Comparison of ENCODE assay signal across 25 mouse cellular contexts in the genomic region with DNA sequence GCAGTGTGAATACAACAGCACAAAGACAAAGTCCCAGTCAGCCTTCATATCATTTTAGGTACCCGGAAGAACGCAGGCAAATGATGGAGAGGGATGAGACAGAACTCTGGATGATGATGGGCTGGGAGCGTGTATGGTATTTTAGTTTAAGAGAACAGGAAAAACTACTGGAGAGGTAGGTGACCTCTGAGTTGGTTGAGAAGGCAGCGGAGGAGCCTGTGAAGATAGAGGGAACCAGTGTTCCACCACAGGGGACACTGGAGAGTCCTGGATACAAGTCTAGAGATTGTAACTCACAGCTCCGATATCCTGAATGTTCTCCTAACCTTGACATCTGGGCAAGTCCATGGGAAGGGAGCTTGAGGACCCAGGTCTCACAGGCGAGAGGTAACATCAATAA. TPM values are rescaled to one million over a fixed set of nuclear protein-coding genes. Genes with fewer than 3 reads are reported as not detected.
DNase-seq lines count a peak whose midpoint lies in the region; ATAC-seq lines count a peak whose summit lies in the region.
"Had no signal": no experiment of that assay in that cellular context is flagged by ENCODE, and none has a peak within 500 bp of the region (broad histone marks: within the 10 kb centered on the region; RNA-seq: fewer than 3 reads in every experiment).

No protein-coding gene starts in this region.

- H3K9me3 ChIP-seq in megakaryocyte, embryonic 14.5 days: no peaks in the 10 kb centered on the region
- H3K9me3 ChIP-seq: heart, embryonic 12.5 days; heart, embryonic 15.5 days; hindbrain, embryonic 12.5 days; hindbrain, embryonic 15.5 days had no signal

- H3K27me3 ChIP-seq in megakaryocyte, embryonic 14.5 days (replicated peaks): no peaks in the 10 kb centered on the region
- H3K27me3 ChIP-seq: heart, embryonic 12.5 days; heart, embryonic 15.5 days; hindbrain, embryonic 12.5 days; hindbrain, embryonic 15.5 days had no signal

- peak overlapping the region; percentile 23 for H3K4me3 ChIP-seq in megakaryocyte, embryonic 14.5 days (replicated peaks)
- H3K4me3 ChIP-seq: gastrocnemius, adult 2 months; heart, embryonic 12.5 days; heart, embryonic 15.5 days; hindbrain, embryonic 12.5 days; hindbrain, embryonic 15.5 days had no signal

- H3K36me3 ChIP-seq in megakaryocyte, embryonic 14.5 days (replicated peaks; ENCODE audit: low read length): peaks cover 39% of the 10 kb centered on the region
- H3K36me3 ChIP-seq: heart, embryonic 12.5 days; heart, embryonic 15.5 days; hindbrain, embryonic 12.5 days; hindbrain, embryonic 15.5 days had no signal

- DNase-seq in ES-CJ7 (ENCODE audit: low read depth, low spot score) (peak; percentile 67), ZHBTc4 (ENCODE audit: low read depth, low spot score) (peak; percentile 47)
- DNase-seq in kidney, postnatal 25 days: no peak
- DNase-seq in cerebellum, postnatal 10 days: no peak
- no peak for DNase-seq in layer of hippocampus, postnatal 36 days
- DNase-seq: adrenal gland, adult 2 months; adrenal gland, postnatal 14 days; B cell, adult 2 months; cerebellum, adult 11 months; cerebellum, adult 8-10 months; cerebellum, postnatal 14 days; forebrain, postnatal 0 days; gastrocnemius, adult 2 months; gastrocnemius, postnatal 25 days; heart, adult 18-20 months; heart, postnatal 10 days; heart, postnatal 4 days; kidney, adult 18-20 months had no signal

- peaks cover 76% of the 10 kb centered on the region for H3K4me1 ChIP-seq in megakaryocyte, embryonic 14.5 days

- ATAC-seq in megakaryocyte, adult 5-6 weeks (ENCODE audit: poor library complexity, severe bottlenecking): no peak
- ATAC-seq: forebrain, embryonic 14.5 days; forebrain, postnatal 0 days had no signal

RNA-seq across cellular contexts. Expression of gene Sesn2, which starts 4.1 kb away (rescaled TPM):
- 23.7 and 27.2 TPM in 2 replicates for polyA plus RNA-seq in megakaryocyte, embryonic 14.5 days (2012; ENCODE audit: insufficient read depth, low replicate concordance)
- 7.4 TPM in 2 replicates for total RNA-seq in megakaryocyte, adult 5-6 weeks (2015)
- total RNA-seq in megakaryocyte, adult 5-6 weeks (2017): 5.2 and 5.6 TPM in 2 replicates
- 10 to 100 TPM; 12.8 to 13.5 TPM for total RNA-seq in layer of hippocampus, postnatal 36 days (2021)

RNA-seq across cellular contexts. Expression of gene Atpif1, which starts 27.2 kb away (rescaled TPM):
- 55.6 and 352 TPM in 2 replicates for polyA plus RNA-seq in megakaryocyte, embryonic 14.5 days (2012; ENCODE audit: insufficient read depth, low replicate concordance)
- total RNA-seq in megakaryocyte, adult 5-6 weeks (2015): 240 and 279 TPM in 2 replicates
- total RNA-seq in megakaryocyte, adult 5-6 weeks (2017): 502 and 628 TPM in 2 replicates
- total RNA-seq in layer of hippocampus, postnatal 36 days (2021): 100 to 1,000 TPM; 415 to 443 TPM

RNA-seq across cellular contexts. Expression of gene Dnajc8, which starts 29.1 kb away (rescaled TPM):
- polyA plus RNA-seq in megakaryocyte, embryonic 14.5 days (2012; ENCODE audit: insufficient read depth, low replicate concordance): 96.7 and 198 TPM in 2 replicates
- 113 and 122 TPM in 2 replicates for total RNA-seq in megakaryocyte, adult 5-6 weeks (2015)
- total RNA-seq in megakaryocyte, adult 5-6 weeks (2017): 368 and 380 TPM in 2 replicates
- total RNA-seq in layer of hippocampus, postnatal 36 days (2021): 10 to 100 TPM; 77.9 to 86.7 TPM

RNA-seq across cellular contexts. Expression of gene Med18, which starts 42.5 kb away (rescaled TPM):
- 2.3 and 2.7 TPM in 2 replicates for polyA plus RNA-seq in megakaryocyte, embryonic 14.5 days (2012; ENCODE audit: insufficient read depth, low replicate concordance)
- 9.0 and 11.4 TPM in 2 replicates for total RNA-seq in megakaryocyte, adult 5-6 weeks (2015)
- total RNA-seq in megakaryocyte, adult 5-6 weeks (2017): 7.7 and 12.5 TPM in 2 replicates
- total RNA-seq in layer of hippocampus, postnatal 36 days (2021): 10 to 100 TPM in 1 of 2 experiments, 1 to 10 TPM in 1; 8.8 to 10.4 TPM

RNA-seq across cellular contexts. Expression of gene Ptafr, which starts 57.6 kb away (rescaled TPM):
- polyA plus RNA-seq in megakaryocyte, embryonic 14.5 days (2012; ENCODE audit: insufficient read depth, low replicate concordance): 3.1 TPM in 1 of 2 replicates, not detected in the other
- 19.6 and 20.6 TPM in 2 replicates for total RNA-seq in megakaryocyte, adult 5-6 weeks (2015)
- total RNA-seq in megakaryocyte, adult 5-6 weeks (2017): 38.9 and 40.8 TPM in 2 replicates
- total RNA-seq in layer of hippocampus, postnatal 36 days (2021): 1 to 10 TPM; 1.2 TPM

Comparison
In these comparisons a context has a peak if more than half of its experiments do, and no peak if none do; other contexts are left out.
1. DNase-seq: peak in ES-CJ7 (single experiment) and ZHBTc4 (single experiment); none in kidney, postnatal 25 days (0 of 2), cerebellum, postnatal 10 days (0 of 2) and layer of hippocampus, postnatal 36 days (0 of 2).